Mouse (Mus musculus): Measurements from ENCODE around the gene Matk. TPM values are rescaled to one million over a fixed set of nuclear protein-coding genes. Genes with fewer than 3 reads are reported as not detected.

Matk gene
- total and polyA plus RNA-seq, 3 experiments = 0.23 to 1.0 TPM; not detected in 1

GRCm38 (mm10) chr10:81302781-81303218 lies 50.1 kb downstream of the Matk start:
- no peak for TF ChIP-seq CHD1 (IDR thresholded peaks at IDR 0.05; ENCODE audit: low read depth, low read length)
- TF ChIP-seq GABPA (IDR thresholded peaks at IDR 0.05; ENCODE audit: low read depth, low read length) = no peak
- Histone ChIP-seq H3K27ac (ENCODE audit: control insufficient read depth, low read depth, low read length) (no peak overlapping the region), H3K9me3 (replicated peaks; ENCODE audit: insufficient read depth, low read length) (no peaks in the 10 kb centered on the region), H3K4me3 (ENCODE audit: control insufficient read depth in 1 of 2, insufficient read depth in 1 of 2, low read depth in 2 of 2, low read length in 2 of 2) (no peak overlapping the region), H3K9ac (ENCODE audit: control insufficient read depth, low read depth, low read length, poor library complexity, severe bottlenecking) (no peak overlapping the region), H3K4me1 (ENCODE audit: control insufficient read depth in 1 of 2, insufficient read depth in 2 of 2, low read length in 2 of 2) (peaks cover 0 to 3% of the 10 kb centered on the region in 2 experiments; a peak in 1 of 4 replicates), H3K79me2 (ENCODE audit: control insufficient read depth, insufficient read depth, low read length, poor library complexity) (peaks cover 32% of the 10 kb centered on the region), H3K36me3 (ENCODE audit: control insufficient read depth in 1 of 2, insufficient read depth in 2 of 2, low read length in 2 of 2) (no peaks in the 10 kb centered on the region; a peak in 1 of 4 replicates), H3K27me3 (ENCODE audit: control insufficient read depth in 1 of 2, insufficient read depth in 2 of 2, low read length in 2 of 2) (no peaks in the 10 kb centered on the region)
- DNase-seq (ENCODE audit: low read depth, low spot score) = no peak

GRCm38 (mm10) chr10:81303258-81303657 lies 50.5 kb downstream of the Matk start:
- H3K4me3 ChIP-seq (ENCODE audit: control insufficient read depth in 1 of 2, insufficient read depth in 1 of 2, low read depth in 2 of 2, low read length in 2 of 2) = no peak overlapping the region
- H3K27ac ChIP-seq (ENCODE audit: control insufficient read depth, low read depth, low read length) = no peak overlapping the region

GRCm38 (mm10) chr10:81303761-81304160 lies 51.0 kb downstream of the Matk start:
- peaks cover 0 to 2% of the 10 kb centered on the region in 2 experiments; a peak in 1 of 4 replicates for H3K36me3 ChIP-seq (ENCODE audit: control insufficient read depth in 1 of 2, insufficient read depth in 2 of 2, low read length in 2 of 2)
- TF ChIP-seq EP300 (IDR thresholded peaks at IDR 0.05; ENCODE audit: low read depth in 1 of 2, low read length in 2 of 2) (no peak), ZKSCAN1 (IDR thresholded peaks at IDR 0.05; ENCODE audit: low read depth, low read length) (no peak), ZMIZ1 (IDR thresholded peaks at IDR 0.05; ENCODE audit: low read depth, low read length) (no peak), CTCF (IDR thresholded peaks at IDR 0.05 in 2 of 3, conservative IDR thresholded peaks at IDR 0.05 in 1 of 3; ENCODE audit: control insufficient read depth in 1 of 3, insufficient read depth in 1 of 3, low read depth in 2 of 3, low read length in 3 of 3, poor library complexity in 1 of 3, severe bottlenecking in 1 of 3) (no peak), USF1 (IDR thresholded peaks at IDR 0.05; ENCODE audit: low read depth, low read length) (no peak), ETS1 (IDR thresholded peaks at IDR 0.05; ENCODE audit: low read depth, low read length) (no peak), TAL1 (IDR thresholded peaks at IDR 0.05; ENCODE audit: low read length) (no peak), USF2 (IDR thresholded peaks at IDR 0.05; ENCODE audit: borderline replicate concordance in 1 of 2, insufficient read depth in 1 of 2, low read depth in 1 of 2, low read length in 2 of 2) (no peak), HCFC1 (IDR thresholded peaks at IDR 0.05; ENCODE audit: low read depth, low read length) (no peak), ZNF384 (IDR thresholded peaks at IDR 0.05; ENCODE audit: low read depth, low read length) (no peak), GABPA (IDR thresholded peaks at IDR 0.05; ENCODE audit: low read depth, low read length) (no peak), E2F4 (IDR thresholded peaks at IDR 0.05; ENCODE audit: borderline replicate concordance, low read depth, low read length) (no peak), MAFK (IDR thresholded peaks at IDR 0.05; ENCODE audit: borderline replicate concordance, low read depth, low read length) (no peak), TBP (IDR thresholded peaks at IDR 0.05; ENCODE audit: low read depth, low read length) (no peak), RCOR1 (IDR thresholded peaks at IDR 0.05; ENCODE audit: low read depth, low read length) (no peak)
- H3K27me3 ChIP-seq (ENCODE audit: control insufficient read depth in 1 of 2, insufficient read depth in 2 of 2, low read length in 2 of 2) = no peaks in the 10 kb centered on the region
- H3K9ac ChIP-seq (ENCODE audit: control insufficient read depth, low read depth, low read length, poor library complexity, severe bottlenecking) = no peak overlapping the region
- no peaks in the 10 kb centered on the region for H3K4me1 ChIP-seq (ENCODE audit: control insufficient read depth in 1 of 2, insufficient read depth in 2 of 2, low read length in 2 of 2)
- no peaks in the 10 kb centered on the region for H3K9me3 ChIP-seq (replicated peaks; ENCODE audit: insufficient read depth, low read length)
- peaks cover 22% of the 10 kb centered on the region for H3K79me2 ChIP-seq (ENCODE audit: control insufficient read depth, insufficient read depth, low read length, poor library complexity)
- H3K4me3 ChIP-seq (ENCODE audit: control insufficient read depth in 1 of 2, insufficient read depth in 1 of 2, low read depth in 2 of 2, low read length in 2 of 2) = no peak overlapping the region
- DNase-seq (ENCODE audit: low read depth, low spot score) = no peak
- H3K27ac ChIP-seq (ENCODE audit: control insufficient read depth, low read depth, low read length) = no peak overlapping the region

More at GRCm38 (mm10) chr10:81303258-81303657, 50.5 kb downstream of the Matk start:
- Histone ChIP-seq H3K36me3 (ENCODE audit: control insufficient read depth in 1 of 2, insufficient read depth in 2 of 2, low read length in 2 of 2) (peaks cover 0 to 2% of the 10 kb centered on the region in 2 experiments; a peak in 1 of 4 replicates), H3K27me3 (ENCODE audit: control insufficient read depth in 1 of 2, insufficient read depth in 2 of 2, low read length in 2 of 2) (no peaks in the 10 kb centered on the region), H3K9me3 (replicated peaks; ENCODE audit: insufficient read depth, low read length) (no peaks in the 10 kb centered on the region), H3K4me1 (ENCODE audit: control insufficient read depth in 1 of 2, insufficient read depth in 2 of 2, low read length in 2 of 2) (peaks cover 0 to 3% of the 10 kb centered on the region in 2 experiments; a peak in 1 of 4 replicates), H3K79me2 (ENCODE audit: control insufficient read depth, insufficient read depth, low read length, poor library complexity) (peaks cover 27% of the 10 kb centered on the region), H3K9ac (ENCODE audit: control insufficient read depth, low read depth, low read length, poor library complexity, severe bottlenecking) (no peak overlapping the region)
- TF ChIP-seq BHLHE40 (IDR thresholded peaks at IDR 0.05; ENCODE audit: borderline replicate concordance, low read depth, low read length) (no peak), ELF1 (IDR thresholded peaks at IDR 0.05; ENCODE audit: low read depth, low read length) (no peak), E2F4 (IDR thresholded peaks at IDR 0.05; ENCODE audit: borderline replicate concordance, low read depth, low read length) (no peak), EP300 (IDR thresholded peaks at IDR 0.05; ENCODE audit: low read depth in 1 of 2, low read length in 2 of 2) (no peak), NELFE (IDR thresholded peaks at IDR 0.05; ENCODE audit: low read depth, low read length) (no peak), MEF2A (IDR thresholded peaks at IDR 0.05; ENCODE audit: extremely low read depth, insufficient replicate concordance, low read depth, low read length, poor library complexity, severe bottlenecking) (no peak), USF1 (IDR thresholded peaks at IDR 0.05; ENCODE audit: low read depth, low read length) (no peak), MAZ (IDR thresholded peaks at IDR 0.05; ENCODE audit: low read depth, low read length) (no peak), MAFK (IDR thresholded peaks at IDR 0.05; ENCODE audit: borderline replicate concordance, low read depth, low read length) (no peak), POLR2A (IDR thresholded peaks at IDR 0.05; ENCODE audit: control insufficient read depth in 1 of 2, insufficient read depth in 1 of 2, low read depth in 1 of 2, low read length in 2 of 2, poor library complexity in 1 of 2) (no peak), MYC (IDR thresholded peaks at IDR 0.05; ENCODE audit: low read depth, low read length) (no peak), ZMIZ1 (IDR thresholded peaks at IDR 0.05; ENCODE audit: low read depth, low read length) (no peak), CTCF (IDR thresholded peaks at IDR 0.05 in 2 of 3, conservative IDR thresholded peaks at IDR 0.05 in 1 of 3; ENCODE audit: control insufficient read depth in 1 of 3, insufficient read depth in 1 of 3, low read depth in 2 of 3, low read length in 3 of 3, poor library complexity in 1 of 3, severe bottlenecking in 1 of 3) (no peak), TCF12 (IDR thresholded peaks at IDR 0.05; ENCODE audit: low read depth, low read length) (no peak), TAL1 (IDR thresholded peaks at IDR 0.05; ENCODE audit: low read length) (no peak), MYB (IDR thresholded peaks at IDR 0.05; ENCODE audit: low read depth, low read length) (no peak), HCFC1 (IDR thresholded peaks at IDR 0.05; ENCODE audit: low read depth, low read length) (no peak), RAD21 (IDR thresholded peaks at IDR 0.05; ENCODE audit: low read depth, low read length) (no peak), GATA1 (IDR thresholded peaks at IDR 0.05; ENCODE audit: low read depth, low read length) (no peak), SIN3A (IDR thresholded peaks at IDR 0.05; ENCODE audit: low read length) (no peak)
- DNase-seq (ENCODE audit: low read depth, low spot score) = no peak
